Mouse (Mus musculus) cerebellum, adult (tissue): ENCODE measurements around the gene Sesn3.
A peak's percentile ranks its signal among the peaks of the same experiment; 100 is the strongest.

Experiments
- ATAC-seq: cut with Nextera tagmentation; 2 replicates; pipeline ENCODE4 v1.9.2; 2017; ENCODE audit warnings: mild to moderate bottlenecking, moderate library complexity, mixed read lengths; ENCODE audit not compliant: insufficient number of reproducible peaks, low FRiP score, low TSS enrichment

Sesn3 gene

DNA sequence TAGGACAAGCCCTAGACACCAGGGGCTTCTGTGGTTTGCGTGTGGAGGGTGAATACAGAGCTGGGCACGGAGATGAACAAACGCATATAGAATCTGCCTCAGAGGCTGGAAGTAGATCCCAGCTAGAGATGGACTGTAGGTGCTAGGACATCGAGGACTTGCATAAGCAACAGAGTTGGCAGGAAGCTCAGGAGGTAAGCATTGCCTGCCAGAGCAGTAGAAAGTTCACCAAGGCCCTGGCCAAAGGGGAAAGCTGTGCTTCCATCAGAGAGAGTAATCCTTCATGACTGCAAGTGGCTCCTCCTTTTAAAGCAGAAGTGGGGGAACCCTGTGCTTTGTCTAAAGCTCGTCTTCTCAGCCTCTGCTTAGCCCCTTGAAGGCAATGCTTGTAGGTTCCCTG lies 74.5 kb downstream of the Sesn3 start:
- no peak for ATAC-seq

GRCm38 (mm10) chr9:14350787-14351186 lies 75.9 kb downstream of the Sesn3 start:
- ATAC-seq: no peak

DNA sequence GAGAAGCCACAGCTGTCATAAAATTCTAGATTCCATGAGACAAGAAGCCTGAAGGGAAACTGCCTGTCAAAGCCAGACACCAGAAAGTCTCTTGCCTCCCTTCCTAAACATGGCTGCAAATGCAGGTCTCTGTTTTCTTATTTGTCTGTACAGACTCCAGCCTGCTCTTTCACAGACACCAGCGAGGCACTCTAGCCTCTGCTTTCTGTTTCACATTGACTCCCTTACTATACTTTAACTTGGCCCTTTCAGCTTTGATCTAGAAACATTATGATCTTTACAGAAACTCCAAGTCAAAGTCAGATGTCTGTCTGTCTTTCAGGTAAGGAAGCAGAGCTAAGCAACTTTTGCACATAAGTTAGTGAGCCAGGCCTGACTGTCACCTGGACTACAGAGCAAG lies 77.5 kb downstream of the Sesn3 start:
- ATAC-seq: no peak

DNA sequence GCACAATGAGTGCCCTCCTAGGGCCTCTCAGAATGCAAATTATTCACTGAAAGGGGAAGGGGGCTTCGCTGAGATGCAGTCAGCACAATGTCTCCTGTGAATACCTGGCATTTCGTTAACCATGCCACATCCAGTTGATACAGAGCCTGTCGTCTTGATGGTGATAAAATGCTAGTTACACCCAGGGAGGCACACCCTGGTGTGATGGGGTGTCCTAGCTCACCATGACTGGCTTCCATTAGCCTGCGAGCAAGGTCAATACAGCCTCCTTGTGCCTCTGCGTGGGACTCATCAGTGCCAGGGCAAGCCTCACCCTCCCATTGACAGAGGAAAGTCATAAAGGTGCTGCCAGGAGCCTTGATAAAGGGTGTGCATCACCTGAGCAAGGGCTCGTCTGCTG lies 80.0 kb downstream of the Sesn3 start:
- no peak for ATAC-seq

DNA sequence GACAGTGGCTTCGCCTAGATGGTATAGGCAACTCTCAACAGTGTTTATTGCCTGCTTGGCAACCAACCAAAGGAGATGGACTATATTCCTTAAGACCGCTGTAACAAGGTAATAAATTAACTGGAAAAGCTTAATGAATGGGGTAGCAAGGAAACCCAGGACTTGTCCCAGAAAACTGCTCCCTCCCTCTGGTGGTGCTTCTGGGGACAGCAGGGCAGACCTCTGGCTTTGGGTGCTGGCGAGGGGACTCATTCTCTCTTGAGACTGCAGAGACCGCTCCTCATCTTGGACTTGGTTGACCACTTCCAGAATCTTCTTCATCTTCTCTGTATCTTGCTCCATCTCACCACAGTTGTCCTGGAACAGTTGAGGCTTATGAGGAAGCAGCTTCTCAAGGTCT lies 82.2 kb downstream of the Sesn3 start:
- no peak for ATAC-seq

GRCm38 (mm10) chr9:14362068-14362768 lies 87.4 kb downstream of the Sesn3 start:
- ATAC-seq: no peak

- 0 out of 2 replicates have a peak, but pooled peaks have one; percentile 49 for ATAC-seq
Observed at GRCm38 (mm10) chr9:14363540-14363939, 88.7 kb downstream of the Sesn3 start.

GRCm38 (mm10) chr9:14364719-14365118 lies 89.9 kb downstream of the Sesn3 start:
- no peak for ATAC-seq

DNA sequence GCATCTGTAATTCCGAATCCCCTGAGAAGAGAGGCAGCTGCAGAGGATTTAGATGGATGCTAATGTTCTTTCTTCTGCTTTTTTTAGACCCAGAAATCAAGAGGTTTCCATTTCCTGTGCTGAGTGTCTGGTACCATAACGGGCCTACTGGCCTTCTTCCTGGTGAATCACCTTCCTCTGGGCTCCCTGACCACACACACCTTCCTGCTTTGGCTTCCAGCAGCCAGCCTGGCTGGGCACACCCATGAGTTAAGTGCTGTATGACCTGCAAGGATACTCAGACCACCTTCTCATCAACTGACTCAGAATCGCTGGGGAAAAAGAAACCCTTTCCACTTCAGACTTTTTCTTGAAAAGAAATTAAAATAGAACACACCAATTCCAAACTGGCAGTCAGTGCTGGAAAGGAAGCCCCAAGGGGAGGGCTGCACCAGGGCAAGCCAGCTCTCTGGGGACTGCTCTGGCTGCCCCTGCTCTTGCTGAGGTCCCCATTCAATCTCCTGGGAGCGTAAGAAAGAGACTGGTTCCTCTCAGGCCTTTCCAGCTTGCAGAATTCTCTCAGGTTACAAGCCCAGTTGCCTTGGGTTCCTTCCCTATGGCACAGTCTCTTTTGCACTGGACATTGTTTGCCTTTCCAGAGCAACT lies 90.7 kb downstream of the Sesn3 start:
- ATAC-seq: no peak

- ATAC-seq: no peak
Observed at GRCm38 (mm10) chr9:14367850-14368249, 93.0 kb downstream of the Sesn3 start.

DNA sequence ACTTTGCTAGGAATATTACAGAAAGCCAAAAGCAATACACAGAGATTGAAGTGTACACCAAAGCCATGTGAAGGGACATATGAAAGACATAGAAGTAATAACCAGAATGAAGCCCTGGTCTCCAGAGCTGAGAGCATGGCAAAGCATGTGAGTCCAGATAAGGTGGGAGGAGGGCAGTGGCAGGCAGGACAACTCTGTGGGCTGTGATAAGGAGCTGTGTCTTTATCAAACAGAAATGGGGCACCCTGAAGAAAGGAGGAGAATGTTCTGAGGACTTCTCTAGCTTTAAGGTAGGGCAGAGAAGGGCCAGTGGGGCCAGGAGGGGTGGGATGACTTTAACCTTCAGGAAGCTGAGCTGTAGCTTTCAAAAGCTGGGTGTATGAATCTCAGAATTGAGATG lies 94.4 kb downstream of the Sesn3 start:
- ATAC-seq: no peak

- ATAC-seq: no peak
Observed at GRCm38 (mm10) chr9:14372440-14372839, 97.6 kb downstream of the Sesn3 start.

- no peak for ATAC-seq
Observed at GRCm38 (mm10) chr9:14376149-14376548, 101.3 kb downstream of the Sesn3 start.

DNA sequence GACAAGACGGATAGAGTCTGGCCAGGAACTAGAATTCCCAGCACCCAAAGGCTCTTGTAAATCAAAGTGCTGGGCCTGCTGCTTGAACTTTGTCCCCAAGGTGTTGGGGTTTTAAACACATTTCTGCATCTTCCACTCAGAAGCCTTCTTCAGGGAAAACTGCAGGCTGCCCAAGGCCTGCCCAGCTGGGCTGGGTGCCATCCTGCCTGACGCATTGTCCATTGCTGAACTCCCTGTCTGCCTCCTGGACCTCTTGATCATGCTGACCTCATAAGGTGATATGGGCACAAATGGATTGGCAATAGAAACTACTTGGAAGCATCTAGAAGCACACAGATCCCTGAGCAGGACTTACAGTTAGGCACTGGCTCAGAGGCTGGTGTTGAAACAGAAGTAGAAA lies 103.3 kb downstream of the Sesn3 start:
- no peak for ATAC-seq

DNA sequence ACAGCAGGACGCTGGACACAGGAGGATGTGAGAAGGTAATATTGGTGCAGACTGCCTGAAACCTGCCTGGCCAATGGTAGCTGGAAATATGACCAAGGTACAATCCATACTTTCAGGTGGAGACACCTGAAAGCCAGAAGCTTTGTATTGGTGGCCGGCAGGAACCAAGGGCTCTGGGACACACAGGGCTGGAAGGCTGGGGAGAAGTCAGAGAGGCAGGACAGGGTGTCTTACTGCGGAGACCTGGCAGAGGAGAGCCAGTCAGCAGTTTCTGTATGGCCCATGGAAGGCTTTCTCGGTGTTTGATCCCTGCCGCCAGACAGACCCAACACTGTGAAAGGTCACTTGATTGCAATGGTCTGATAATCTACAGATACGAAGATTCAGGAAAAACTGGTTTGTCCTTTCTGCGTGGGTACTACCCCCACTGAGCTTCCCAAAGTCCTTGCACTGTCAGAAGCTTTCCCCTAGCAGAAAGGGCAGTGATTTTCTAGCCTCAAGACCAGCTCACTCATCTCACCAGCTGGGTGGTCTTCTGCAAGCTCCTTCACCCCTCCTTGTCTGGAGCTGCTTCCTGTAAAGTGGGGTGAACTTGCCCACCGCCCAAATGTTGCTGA lies 105.0 kb downstream of the Sesn3 start:
- ATAC-seq: no peak

DNA sequence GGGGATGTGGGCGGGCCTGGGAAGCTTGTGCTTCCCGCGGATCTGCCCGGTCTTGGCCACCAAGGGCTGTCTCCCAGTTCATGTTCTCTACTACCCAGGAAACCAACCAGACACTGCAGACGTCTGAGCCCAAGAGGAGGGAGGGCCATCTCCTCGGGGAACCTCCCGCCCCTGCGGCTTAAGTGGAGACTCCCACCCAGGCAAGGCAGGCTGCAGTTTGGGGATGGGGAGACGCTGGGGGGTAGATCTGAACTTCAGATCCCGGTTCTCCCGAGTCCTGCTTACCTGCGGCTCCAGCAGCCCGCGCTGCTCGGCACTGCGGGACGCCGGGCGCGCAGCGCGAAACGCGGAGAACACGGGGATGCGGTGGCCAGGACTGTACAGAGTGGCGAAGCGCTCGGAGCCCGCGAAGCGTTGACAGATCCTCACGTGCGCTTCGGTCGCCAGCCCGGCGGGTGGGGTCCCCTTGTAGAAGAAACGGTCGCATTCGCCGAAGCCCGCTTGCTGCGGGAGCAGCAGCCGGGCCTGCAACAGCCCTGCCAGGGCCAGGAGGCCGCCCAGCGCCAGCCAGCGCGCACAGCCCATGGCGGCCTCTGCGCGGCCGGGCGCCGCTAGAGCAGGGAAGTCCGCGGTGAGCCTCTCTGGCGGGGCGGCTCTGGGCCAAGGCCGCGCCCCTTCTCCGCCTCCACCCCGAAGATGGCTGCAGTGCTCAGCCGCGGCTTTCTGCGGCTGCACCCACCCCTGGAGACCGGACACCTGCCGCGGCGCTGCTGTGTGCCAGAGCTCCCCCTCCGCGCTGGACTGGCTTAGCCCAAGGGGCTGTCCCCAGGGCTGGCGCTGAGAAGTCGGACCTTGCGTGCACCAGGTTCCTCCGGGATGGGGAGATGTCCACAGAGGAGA lies 105.8 kb downstream of the Sesn3 start:
- peak; percentile 84 for ATAC-seq

GRCm38 (mm10) chr9:14381353-14382055 lies 106.6 kb downstream of the Sesn3 start, which contains the start of gene Endod1:
Endod1 (minus strand) TSS chr9:14381507.
- ATAC-seq: no peak

DNA sequence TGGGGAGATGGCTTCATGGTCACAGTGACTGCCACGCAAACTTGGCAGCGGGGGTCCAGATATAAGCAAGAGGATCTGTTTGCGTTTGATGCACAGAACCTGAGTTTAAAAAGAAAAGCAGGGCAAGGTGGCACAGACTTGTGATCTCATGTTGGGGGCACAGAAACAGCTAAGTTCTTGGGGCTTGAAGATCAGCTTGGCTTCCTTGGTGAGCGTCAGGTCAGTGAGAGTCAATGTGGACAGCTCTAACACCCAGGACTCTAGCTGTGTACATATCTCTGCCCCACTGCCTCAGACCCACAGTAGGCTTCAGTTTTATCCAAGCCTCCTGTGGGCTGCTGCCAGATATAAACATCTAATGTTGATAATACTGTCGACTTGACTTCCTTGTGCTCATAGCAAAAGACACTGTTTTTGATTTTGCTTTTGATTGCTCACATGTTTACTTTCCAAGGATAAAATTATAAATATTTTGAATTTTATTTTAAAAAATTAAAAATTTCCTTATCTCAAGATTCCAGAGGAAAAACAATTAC lies 107.5 kb downstream of the Sesn3 start:
- ATAC-seq: no peak
